Mouse (Mus musculus) megakaryocyte-erythroid progenitor cell, adult 5 weeks (primary cell): ENCODE measurements around the gene Hscb. TPM values are rescaled to one million over a fixed set of nuclear protein-coding genes. Genes with fewer than 3 reads are reported as not detected.

Experiments used
- polyA plus RNA-seq: library from polyadenylated mRNA; stranded (reverse); fragments of >175 nt; gene quantifications from 2 replicates; pipeline ENCODE4 v1.2.3, GENCODE M21; 2012

Hscb gene
- polyA plus RNA-seq, result 39.5 and 51.0 TPM in 2 replicates

GRCm38 (mm10) chr5:110839678-110840365 lies at the start of gene Hscb, which contains the start of gene Chek2:
Gene Hscb, minus strand, starts transcription at chr5:110839777.
Gene Chek2, plus strand, starts transcription at chr5:110839979.

GRCm38 (mm10) chr5:110879584-110880374 lies 40.2 kb upstream of the Hscb start, which contains the start of gene Ttc28:
Gene Ttc28, plus strand, starts transcription at chr5:110879803.

GRCm38 (mm10) chr5:110809667-110810325 lies 29.8 kb downstream of the Hscb start, which contains the start of gene Ulk1:
Gene Ulk1, minus strand, starts transcription at chr5:110810097.

GRCm38 (mm10) chr5:110779998-110780760 lies 59.4 kb downstream of the Hscb start, which contains the start of gene Pus1:
Gene Pus1, minus strand, starts transcription at chr5:110780659.

Other genes with a start within 250 kb of the Hscb start
- gene Noc4l, start 186.4 kb downstream of the Hscb start, polyA plus RNA-seq, result 151 and 164 TPM in 2 replicates
- gene Ddx51, start 186.3 kb downstream of the Hscb start, polyA plus RNA-seq, result 12.1 and 21.9 TPM in 2 replicates
- gene Ep400, start 69.1 kb downstream of the Hscb start, polyA plus RNA-seq, result 74.3 and 108 TPM in 2 replicates
- 122 and 156 TPM in 2 replicates for gene Pus1, start 59.1 kb downstream of the Hscb start, polyA plus RNA-seq
- 145 and 188 TPM in 2 replicates for gene Ulk1, start 29.7 kb downstream of the Hscb start, polyA plus RNA-seq
- 1.2 and 1.4 TPM in 2 replicates for gene Chek2, start 202 bp upstream of the Hscb start, polyA plus RNA-seq
- gene Ttc28, start 40.0 kb upstream of the Hscb start, polyA plus RNA-seq, result 2.9 and 5.1 TPM in 2 replicates